Mouse (Mus musculus): Measurements from ENCODE around the gene Rnf2. TPM values are rescaled to one million over a fixed set of nuclear protein-coding genes. Genes with fewer than 3 reads are reported as not detected.

Rnf2 gene
- total and polyA plus RNA-seq, 3 experiments = 7.4 to 18.3 (median 16.5) TPM

GRCm38 (mm10) chr1:151428263-151429221, 72.2 kb downstream of the Rnf2 start, which contains the start of the genes Swt1 and Trmt1l:
Swt1 (minus strand) TSS chr1:151428455.
Trmt1l (plus strand) TSS chr1:151428542.
- Histone ChIP-seq H3K27me3 (ENCODE audit: control insufficient read depth, insufficient read depth, low read length) (no peaks in the 10 kb centered on the region), H3K27ac (peak within 1 kb of the TSS; percentile 95), H3K36me3 (ENCODE audit: control insufficient read depth, insufficient read depth, low read length) (peaks cover 13% of the 10 kb centered on the region), H3K79me2 (replicated peaks; ENCODE audit: control insufficient read depth, insufficient read depth, low read length) (no peaks in the 10 kb centered on the region), H3K9ac (ENCODE audit: low read depth, low read length) (peak within 1 kb of the TSS; percentile 93), H3K4me3 (peak within 1 kb of the TSS; percentile 65), H3K4me1 (ENCODE audit: control insufficient read depth, insufficient read depth, low read length) (peaks cover 1% of the 10 kb centered on the region)
- peak; percentile 97 to 99 for DNase-seq
- TF ChIP-seq EP300 (IDR thresholded peaks at IDR 0.05; ENCODE audit: insufficient read depth, low read depth, low read length) (peak; percentile 95), POLR2A (IDR thresholded peaks at IDR 0.05; ENCODE audit: insufficient read depth, low read depth, low read length) (peak; percentile 98), CTCF (IDR thresholded peaks at IDR 0.05) (no peak)
- intact Hi-C loops (cut with DNase I) = loop anchor here (1.0 to 5.0 kb wide), 2 partner anchors 72 to 1036 kb away; partner anchors contain the start of genes Odr4, Rnf2 and Tpr
- WGBS = under 1% methylated on average over 74 of the region's 74 CpGs

DNA sequence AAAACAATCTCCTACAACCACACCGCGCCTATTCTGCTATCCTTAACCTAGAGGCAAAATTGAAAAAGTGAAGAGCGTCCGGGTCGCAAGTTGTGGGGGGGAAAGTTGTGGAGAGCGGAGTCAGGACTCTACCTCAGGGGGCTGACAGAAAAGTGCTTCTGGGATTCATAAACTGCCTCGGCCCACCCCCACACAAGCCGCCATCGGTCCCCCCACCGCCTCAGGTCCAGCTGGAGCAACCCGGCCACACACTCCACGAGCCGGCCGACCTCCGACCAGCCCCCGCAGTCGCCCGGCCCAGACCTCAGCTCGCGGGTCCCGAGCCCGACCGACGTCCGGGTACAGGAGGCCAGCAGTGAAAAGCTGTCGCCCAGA, 72.9 kb downstream of the Rnf2 start:
- intact Hi-C loops (cut with DNase I) = loop anchor here (1.0 to 5.0 kb wide), 2 partner anchors 72 to 1036 kb away; partner anchors contain the start of genes Odr4, Rnf2 and Tpr
- under 1% methylated on average over 26 of the region's 26 CpGs for WGBS
- H3K4me3 ChIP-seq = peak overlapping the region; percentile 65
- no peaks in the 10 kb centered on the region for H3K79me2 ChIP-seq (replicated peaks; ENCODE audit: control insufficient read depth, insufficient read depth, low read length)
- TF ChIP-seq CTCF (IDR thresholded peaks at IDR 0.05) (no peak), POLR2A (IDR thresholded peaks at IDR 0.05; ENCODE audit: insufficient read depth, low read depth, low read length) (no peak), EP300 (IDR thresholded peaks at IDR 0.05; ENCODE audit: insufficient read depth, low read depth, low read length) (no peak)
- no peak for DNase-seq
- peaks cover 1% of the 10 kb centered on the region for H3K4me1 ChIP-seq (ENCODE audit: control insufficient read depth, insufficient read depth, low read length)
- H3K36me3 ChIP-seq (ENCODE audit: control insufficient read depth, insufficient read depth, low read length) = peaks cover 13% of the 10 kb centered on the region
- no peaks in the 10 kb centered on the region for H3K27me3 ChIP-seq (ENCODE audit: control insufficient read depth, insufficient read depth, low read length)
- peak overlapping the region; percentile 93 for H3K9ac ChIP-seq (ENCODE audit: low read depth, low read length)
- H3K27ac ChIP-seq = peak overlapping the region; percentile 88

- intact Hi-C loops (cut with DNase I) = loop anchor here (5.0 kb wide), 1 partner anchor 1035 kb away; the partner anchor contains the start of genes Odr4 and Tpr
- Histone ChIP-seq H3K27ac (peak overlapping the region; percentile 88), H3K9ac (ENCODE audit: low read depth, low read length) (peak overlapping the region; percentile 30; the same call in 1 of the 2 replicates), H3K79me2 (replicated peaks; ENCODE audit: control insufficient read depth, insufficient read depth, low read length) (no peaks in the 10 kb centered on the region), H3K4me1 (ENCODE audit: control insufficient read depth, insufficient read depth, low read length) (peaks cover 1% of the 10 kb centered on the region), H3K4me3 (peak overlapping the region; percentile 65), H3K36me3 (ENCODE audit: control insufficient read depth, insufficient read depth, low read length) (peaks cover 17% of the 10 kb centered on the region), H3K27me3 (ENCODE audit: control insufficient read depth, insufficient read depth, low read length) (no peaks in the 10 kb centered on the region)
- TF ChIP-seq CTCF (IDR thresholded peaks at IDR 0.05) (no peak), POLR2A (IDR thresholded peaks at IDR 0.05; ENCODE audit: insufficient read depth, low read depth, low read length) (no peak), EP300 (IDR thresholded peaks at IDR 0.05; ENCODE audit: insufficient read depth, low read depth, low read length) (no peak)
- WGBS = 15% methylated on average over 7 of the region's 7 CpGs
- DNase-seq = no peak
Observed at GRCm38 (mm10) chr1:151426947-151427600, 73.7 kb downstream of the Rnf2 start.

DNA sequence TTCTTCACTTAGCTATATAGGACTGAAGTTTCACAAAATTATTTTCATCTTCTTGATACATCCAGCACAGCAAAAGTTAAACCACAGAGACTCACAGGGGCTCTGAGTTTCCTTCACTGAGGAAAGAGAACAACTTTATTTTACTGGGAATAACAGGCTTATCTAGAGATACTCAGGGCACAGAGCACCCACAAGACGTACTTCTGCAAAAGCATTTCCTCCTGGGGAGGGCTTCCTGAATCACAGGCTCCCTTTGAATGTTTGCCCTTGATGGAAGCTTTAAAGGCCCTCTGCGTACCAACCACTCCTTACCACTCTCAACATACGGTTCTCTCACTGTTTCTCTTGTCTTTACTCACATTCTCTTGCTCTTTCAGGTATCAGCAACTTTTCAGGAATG, 78.6 kb downstream of the Rnf2 start:
- H3K36me3 ChIP-seq (ENCODE audit: control insufficient read depth, insufficient read depth, low read length) = peaks cover 12% of the 10 kb centered on the region
- intact Hi-C loops (cut with DNase I) = no loop called here
- 51% methylated on average over 3 of the region's 3 CpGs for WGBS

DNA sequence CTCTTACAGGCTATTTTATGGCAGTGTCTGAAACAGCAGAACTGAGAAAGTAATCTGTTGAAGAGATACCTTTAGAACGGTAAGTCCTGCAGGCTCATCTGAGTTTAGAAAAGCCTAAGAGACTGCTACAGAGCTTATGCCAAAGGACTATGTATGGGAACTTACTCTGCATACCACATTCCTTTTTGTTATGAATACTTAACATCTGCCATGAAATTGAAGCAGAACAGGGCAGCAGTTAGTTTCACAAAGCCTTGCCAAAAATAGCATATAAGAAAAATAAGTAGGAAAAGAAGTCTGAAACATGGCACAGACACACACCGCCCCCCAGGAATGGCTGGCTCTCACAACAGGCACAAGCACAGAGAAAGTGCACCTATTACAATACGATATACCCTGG, 90.9 kb downstream of the Rnf2 start:
- TF ChIP-seq POLR2A (IDR thresholded peaks at IDR 0.05; ENCODE audit: insufficient read depth, low read depth, low read length) = no peak
- TF ChIP-seq CTCF (IDR thresholded peaks at IDR 0.05) = no peak
- no peak for TF ChIP-seq EP300 (IDR thresholded peaks at IDR 0.05; ENCODE audit: insufficient read depth, low read depth, low read length)
- Histone ChIP-seq H3K27me3 (ENCODE audit: control insufficient read depth, insufficient read depth, low read length) (no peaks in the 10 kb centered on the region), H3K9ac (ENCODE audit: low read depth, low read length) (no peak overlapping the region), H3K4me1 (ENCODE audit: control insufficient read depth, insufficient read depth, low read length) (no peaks in the 10 kb centered on the region), H3K4me3 (no peak overlapping the region), H3K79me2 (replicated peaks; ENCODE audit: control insufficient read depth, insufficient read depth, low read length) (no peaks in the 10 kb centered on the region), H3K36me3 (ENCODE audit: control insufficient read depth, insufficient read depth, low read length) (peaks cover 5% of the 10 kb centered on the region; the same call in 1 of the 2 replicates), H3K27ac (no peak overlapping the region)
- 90% methylated on average over 3 of the region's 3 CpGs for WGBS
- intact Hi-C loops (cut with DNase I) = no loop called here
- DNase-seq = no peak

More for the DNA sequence above, 78.6 kb downstream of the Rnf2 start:
- Histone ChIP-seq H3K9ac (ENCODE audit: low read depth, low read length) (no peak overlapping the region), H3K4me3 (no peak overlapping the region), H3K27ac (no peak overlapping the region), H3K27me3 (ENCODE audit: control insufficient read depth, insufficient read depth, low read length) (no peaks in the 10 kb centered on the region), H3K79me2 (replicated peaks; ENCODE audit: control insufficient read depth, insufficient read depth, low read length) (no peaks in the 10 kb centered on the region), H3K4me1 (ENCODE audit: control insufficient read depth, insufficient read depth, low read length) (no peaks in the 10 kb centered on the region; the same call in 1 of the 2 replicates)
- no peak for DNase-seq
- TF ChIP-seq POLR2A (IDR thresholded peaks at IDR 0.05; ENCODE audit: insufficient read depth, low read depth, low read length) = no peak
- TF ChIP-seq CTCF (IDR thresholded peaks at IDR 0.05) = no peak
- no peak for TF ChIP-seq EP300 (IDR thresholded peaks at IDR 0.05; ENCODE audit: insufficient read depth, low read depth, low read length)

Small RNA genes lying within 50 kb of the gene (microRNA-seq; reads per million reads assigned to microRNA genes)
- gene Mir7682 = 0 reads per million in 2 experiments

Other genes starting within 250 kb of the Rnf2 start
- 100 to 1,000 TPM; 659 to 843 TPM for gene Ivns1abp, start 156.5 kb downstream of the Rnf2 start, total RNA-seq (2021)
- 259 and 495 TPM in 2 replicates for gene Ivns1abp, start 156.5 kb downstream of the Rnf2 start, polyA plus RNA-seq (2012; rRNA removed)
- gene Swt1, start 72.5 kb downstream of the Rnf2 start, total RNA-seq (2021) = 10 to 100 TPM in 1 of 2 experiments, 1 to 10 TPM in 1; 9.0 to 10.5 TPM
- gene Swt1, start 72.5 kb downstream of the Rnf2 start, polyA plus RNA-seq (2012; rRNA removed) = 4.5 and 7.3 TPM in 2 replicates
- gene Trmt1l, start 72.4 kb downstream of the Rnf2 start, total RNA-seq (2021) = 10 to 100 TPM; 20.9 to 22.3 TPM
- 12.5 and 17.6 TPM in 2 replicates for gene Trmt1l, start 72.4 kb downstream of the Rnf2 start, polyA plus RNA-seq (2012; rRNA removed)
- gene Fam129a, start 70.2 kb upstream of the Rnf2 start, total RNA-seq (2021) = 10 to 100 TPM; 13.3 to 14.9 TPM
- 6.2 and 10.1 TPM in 2 replicates for gene Fam129a, start 70.2 kb upstream of the Rnf2 start, polyA plus RNA-seq (2012; rRNA removed)